Comparison of ENCODE assay signal across 7 mouse cellular contexts in the genomic region with DNA sequence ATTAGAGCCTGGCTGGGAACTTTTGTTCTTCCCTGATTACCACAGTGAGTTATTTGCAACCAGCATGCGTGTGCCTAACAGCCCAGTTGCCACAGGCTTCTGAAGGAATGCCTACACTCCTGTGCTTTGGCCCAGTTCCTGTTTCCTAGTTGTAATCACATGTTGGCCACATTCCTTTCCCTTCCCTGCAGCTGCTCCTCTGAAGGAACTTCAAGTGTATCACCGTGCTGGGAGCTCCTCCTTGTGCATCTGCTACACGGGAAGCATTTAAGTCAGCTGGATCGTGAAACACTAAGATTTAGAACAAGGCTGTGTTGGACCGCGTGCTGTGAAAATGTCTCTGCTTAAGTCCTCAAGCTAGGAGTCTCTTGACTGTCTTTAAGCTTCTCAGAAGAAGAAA.
DNase-seq lines count a peak whose midpoint lies in the region; ATAC-seq lines count a peak whose summit lies in the region.

No protein-coding gene starts in this region.

- no peaks in the 10 kb centered on the region for H3K36me3 ChIP-seq in neural tube, embryonic 11.5 days (ENCODE audit: control insufficient read depth, insufficient read depth, low read length)

- no peak overlapping the region for H3K9ac ChIP-seq in neural tube, embryonic 11.5 days (ENCODE audit: low read length)

- no peaks in the 10 kb centered on the region for H3K9me3 ChIP-seq in neural tube, embryonic 11.5 days (ENCODE audit: control insufficient read depth, low read length)

- intact Hi-C loops in left cerebral cortex, postnatal 4 days (cut with DNase I) = no loop called here

- DNase-seq in neural tube, embryonic 11.5 days (ENCODE audit: low spot score) = peak; percentile 11
- DNase-seq in neural tube, embryonic 10.5 days (ENCODE audit: extremely low spot score, low spot score) = no peak
- DNase-seq in frontal cortex, postnatal 25 days (ENCODE audit: low spot score in 2 of 2) = peak; percentile 2 to 10
- peak; percentile 2 for DNase-seq in left cerebral cortex, postnatal 4 days
- no peak for DNase-seq in thymus, adult 18-20 months
- no peak for DNase-seq in adrenal gland, postnatal 10 days
- no peak for DNase-seq in urinary bladder, postnatal 25 days (ENCODE audit: low spot score)

- H3K4me3 ChIP-seq in neural tube, embryonic 11.5 days (ENCODE audit: low read depth, low read length) = no peak overlapping the region

- H3K4me1 ChIP-seq in neural tube, embryonic 11.5 days (ENCODE audit: control insufficient read depth, insufficient read depth, low read length) = no peaks in the 10 kb centered on the region

- no peak for ATAC-seq in neural tube, embryonic 11.5 days (ENCODE audit: insufficient read depth, low FRiP score, low TSS enrichment)

- H3K27ac ChIP-seq in neural tube, embryonic 11.5 days (ENCODE audit: low read depth, low read length) = no peak overlapping the region

- whole genome bisulfite sequencing in neural tube, embryonic 11.5 days = 83% methylated on average over 6 of the region's 6 CpGs

- H3K27me3 ChIP-seq in neural tube, embryonic 11.5 days (ENCODE audit: control insufficient read depth, insufficient read depth, low read length) = no peaks in the 10 kb centered on the region

- no peak overlapping the region for H3K4me2 ChIP-seq in neural tube, embryonic 11.5 days (ENCODE audit: low read depth)

Comparison
In these comparisons a context has a peak if more than half of its experiments do, and no peak if none do; other contexts are left out.
1. DNase-seq: peak in neural tube, embryonic 11.5 days (single experiment), frontal cortex, postnatal 25 days (2 of 2) and left cerebral cortex, postnatal 4 days (single experiment); none in neural tube, embryonic 10.5 days (single experiment), thymus, adult 18-20 months (0 of 2), adrenal gland, postnatal 10 days (single experiment) and urinary bladder, postnatal 25 days (single experiment).